Mouse (Mus musculus) small intestine, adult 10 weeks (tissue): ENCODE measurements around the gene Lrch1. TPM values are rescaled to one million over a fixed set of nuclear protein-coding genes. Genes with fewer than 3 reads are reported as not detected.

Source experiments
- polyA plus RNA-seq: library from polyadenylated mRNA; stranded (reverse); fragments of 350-450 nt; fragmentation: Illumina TruSeq; extraction: RNeasy Lipid Tissue Mini Kit (QIAGEN cat#74804); gene quantifications from one replicate; pipeline ENCODE4 v1.2.3, GENCODE M21; 2014; ENCODE audit warnings: low replicate concordance

Lrch1 gene
- 11.0 TPM for polyA plus RNA-seq

DNA sequence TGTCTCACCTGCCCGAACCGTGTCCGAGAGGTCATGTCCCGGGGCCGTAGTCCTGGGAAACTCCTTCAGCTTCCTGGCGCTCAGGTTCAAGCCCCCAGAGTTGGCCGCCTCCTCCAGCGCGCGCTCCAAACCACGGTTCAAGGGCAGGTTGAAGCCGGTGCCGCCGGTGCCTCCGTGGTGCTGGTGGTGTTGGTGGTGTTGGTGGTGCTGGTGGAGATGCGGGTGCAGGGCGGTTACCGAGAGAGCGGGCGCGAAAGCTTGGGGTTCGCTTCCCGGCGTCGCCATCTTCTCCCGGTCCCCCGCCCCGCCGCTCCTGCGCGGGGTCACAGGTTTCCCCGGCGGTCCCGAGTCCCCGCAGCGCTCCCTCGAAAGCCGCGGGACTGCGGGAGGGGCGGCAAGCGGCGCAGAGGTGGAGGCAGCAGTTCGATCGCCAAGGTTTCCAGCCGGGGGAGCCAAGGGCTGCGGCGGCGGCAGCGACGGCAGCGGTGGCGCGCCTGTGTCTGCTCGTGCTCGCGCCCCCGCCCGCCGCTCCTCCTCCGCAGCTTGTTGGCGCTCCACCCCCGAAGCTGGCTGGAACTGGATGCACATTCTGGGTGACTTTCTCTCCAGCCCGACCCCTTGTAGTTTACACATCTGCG lies at the start of gene Lrch1:
Lrch1 (minus strand) TSS at position 501 of the 638 bp plus-strand sequence.

DNA sequence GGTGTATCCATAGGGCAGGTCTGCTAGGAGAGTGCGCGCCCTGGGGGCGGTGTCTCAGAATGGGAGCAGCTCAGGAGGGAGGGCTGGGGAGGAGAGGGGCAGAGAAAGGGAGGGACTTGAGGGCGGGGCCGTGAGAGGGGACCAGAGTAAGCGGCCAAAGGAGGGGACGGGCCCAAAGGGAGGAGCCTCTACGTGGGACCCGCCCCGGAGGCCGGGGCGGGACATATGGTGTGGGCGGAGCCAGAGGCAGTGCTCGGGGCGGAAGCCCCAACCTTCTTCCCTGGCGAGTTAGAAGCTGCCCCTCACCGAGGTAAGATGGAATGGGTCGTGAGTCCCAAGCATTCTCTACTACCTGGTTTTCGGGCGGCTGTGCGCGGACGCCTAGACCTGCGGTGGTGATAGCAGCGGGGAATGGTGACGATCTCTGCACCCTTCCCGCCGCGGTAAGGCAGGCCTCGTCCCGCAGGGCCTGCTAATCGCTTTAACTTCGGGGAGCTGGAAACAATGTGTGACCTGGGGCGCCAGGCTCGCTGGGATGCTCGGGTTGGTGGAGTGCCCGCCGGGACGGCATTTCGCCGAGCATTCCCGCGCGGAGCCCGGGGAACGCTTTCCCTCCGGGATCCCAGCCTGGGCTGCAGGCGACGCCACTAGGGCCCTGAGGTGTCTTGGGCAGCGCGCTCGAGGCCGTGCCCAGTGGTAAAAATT lies 215.4 kb downstream of the Lrch1 start, which contains the start of gene Esd:
Esd (plus strand) TSS at position 219 of the 705 bp plus-strand sequence.

Other genes with a start within 250 kb of the Lrch1 start
- gene Esd, start 215.6 kb downstream of the Lrch1 start, polyA plus RNA-seq: 452 TPM
- 0.41 TPM for gene Rubcnl, start 68.2 kb upstream of the Lrch1 start, polyA plus RNA-seq
- 0.15 TPM for gene Lrrc63, start 183.0 kb upstream of the Lrch1 start, polyA plus RNA-seq
- 46.8 TPM for gene Lcp1, start 183.2 kb upstream of the Lrch1 start, polyA plus RNA-seq